Mouse (Mus musculus) kidney, adult 11 months (tissue): ENCODE measurements around the gene Chst7.

Experiments
- DNase-seq: peaks from one replicate; pipeline ENCODE4 v3.0.0; 2022

The Chst7 gene

GRCm38 (mm10) chrX:20059381-20059971, at the start of gene Chst7:
TSS of gene Chst7 (plus strand) at chrX:20059560.
- DNase-seq: peak; percentile 75

GRCm38 (mm10) chrX:20012211-20012610, 47.1 kb upstream of the Chst7 start:
- DNase-seq: no peak

- no peak for DNase-seq
These were observed 38.4 kb upstream of the Chst7 start for GRCm38 (mm10) chrX:20020942-20021341.

- no peak for DNase-seq
These were observed 872 bp downstream of the Chst7 start for GRCm38 (mm10) chrX:20060096-20060768.

- no peak for DNase-seq
These were observed 1.5 kb downstream of the Chst7 start for GRCm38 (mm10) chrX:20060769-20061315.

GRCm38 (mm10) chrX:20061764-20062480, 2.6 kb downstream of the Chst7 start:
- no peak for DNase-seq

GRCm38 (mm10) chrX:20066636-20067035, 7.3 kb downstream of the Chst7 start:
- DNase-seq: no peak

GRCm38 (mm10) chrX:20070196-20070595, 10.8 kb downstream of the Chst7 start:
- DNase-seq: no peak

- DNase-seq: no peak
These were observed 58.4 kb downstream of the Chst7 start for GRCm38 (mm10) chrX:20117717-20118116.

GRCm38 (mm10) chrX:20125481-20125880, 66.1 kb downstream of the Chst7 start:
- DNase-seq: no peak

GRCm38 (mm10) chrX:20128951-20129350, 69.6 kb downstream of the Chst7 start:
- DNase-seq: no peak

GRCm38 (mm10) chrX:20129466-20129865, 70.1 kb downstream of the Chst7 start:
- no peak for DNase-seq
